Mouse (Mus musculus): ENCODE data around the gene Gm8909.
"Not testable (repeated sequence)": the region's sequence is repeated elsewhere in the genome, so short reads cannot be mapped to it uniquely, and the experiment has no call there.

Gene Gm8909

DNA sequence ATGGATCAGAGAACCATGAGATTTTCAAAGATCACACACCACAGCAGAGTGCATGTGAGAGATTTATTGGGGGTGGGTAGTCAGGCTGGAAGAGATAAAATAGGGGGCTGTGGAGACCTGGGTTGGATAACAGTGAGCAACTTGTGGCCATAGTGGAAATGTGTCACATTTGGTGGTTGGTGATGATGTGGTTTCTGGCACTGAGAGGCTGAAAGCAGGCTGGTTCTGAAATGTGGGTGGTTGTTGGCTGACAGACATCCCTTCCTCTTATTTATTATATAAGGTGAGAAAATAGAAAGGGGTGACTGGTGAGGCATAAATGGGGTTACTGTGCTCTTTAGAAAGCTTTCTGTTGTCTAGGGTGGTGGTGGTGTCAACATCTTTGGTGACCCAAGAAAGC, 1.4 kb upstream of the Gm8909 start:
- H3K4me3 ChIP-seq (replicated peaks; ENCODE audit: low read length) = no peak overlapping the region
- no peaks in the 10 kb centered on the region for H3K36me3 ChIP-seq (ENCODE audit: insufficient read depth, low read length)
- peaks cover 3% of the 10 kb centered on the region for H3K27me3 ChIP-seq (ENCODE audit: insufficient read depth, low read length)
- H3K9me3 ChIP-seq (ENCODE audit: low read length) = no peaks in the 10 kb centered on the region
- TF ChIP-seq CTCF (conservative IDR thresholded peaks at IDR 0.05; ENCODE audit: low read length) (no peak), POU5F1 (IDR thresholded peaks at IDR 0.05; ENCODE audit: borderline replicate concordance, low read length) (no peak), NANOG (IDR thresholded peaks at IDR 0.05; ENCODE audit: borderline replicate concordance, low read length) (no peak)
- no peaks in the 10 kb centered on the region for H3K4me1 ChIP-seq (replicated peaks; ENCODE audit: low read depth, low read length)

DNA sequence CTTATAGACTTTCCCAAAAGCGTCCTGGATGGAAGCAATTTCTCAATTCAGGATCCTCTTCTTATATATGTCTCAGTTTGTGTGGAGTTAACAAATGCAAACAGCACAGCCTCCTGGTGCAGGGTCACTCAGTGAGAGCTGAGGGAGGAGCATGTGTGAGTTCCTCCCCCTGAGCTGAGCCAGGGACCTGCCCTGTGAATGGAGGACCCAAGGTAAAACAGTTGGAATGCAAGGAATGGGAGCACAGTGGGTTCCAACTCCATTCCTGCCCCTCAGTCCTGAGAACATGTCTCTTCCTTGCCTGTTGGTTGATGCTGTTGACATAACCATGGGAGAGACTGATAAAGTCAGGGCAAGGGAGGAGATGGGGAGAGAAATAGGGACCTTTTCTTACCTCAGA, 757 bp upstream of the Gm8909 start:
- H3K27me3 ChIP-seq (ENCODE audit: insufficient read depth, low read length); H3K9me3 ChIP-seq (ENCODE audit: low read length); H3K36me3 ChIP-seq (ENCODE audit: insufficient read depth, low read length); H3K4me3 ChIP-seq (replicated peaks; ENCODE audit: low read length); H3K4me1 ChIP-seq (replicated peaks; ENCODE audit: low read depth, low read length): not testable (repeated sequence)

DNA sequence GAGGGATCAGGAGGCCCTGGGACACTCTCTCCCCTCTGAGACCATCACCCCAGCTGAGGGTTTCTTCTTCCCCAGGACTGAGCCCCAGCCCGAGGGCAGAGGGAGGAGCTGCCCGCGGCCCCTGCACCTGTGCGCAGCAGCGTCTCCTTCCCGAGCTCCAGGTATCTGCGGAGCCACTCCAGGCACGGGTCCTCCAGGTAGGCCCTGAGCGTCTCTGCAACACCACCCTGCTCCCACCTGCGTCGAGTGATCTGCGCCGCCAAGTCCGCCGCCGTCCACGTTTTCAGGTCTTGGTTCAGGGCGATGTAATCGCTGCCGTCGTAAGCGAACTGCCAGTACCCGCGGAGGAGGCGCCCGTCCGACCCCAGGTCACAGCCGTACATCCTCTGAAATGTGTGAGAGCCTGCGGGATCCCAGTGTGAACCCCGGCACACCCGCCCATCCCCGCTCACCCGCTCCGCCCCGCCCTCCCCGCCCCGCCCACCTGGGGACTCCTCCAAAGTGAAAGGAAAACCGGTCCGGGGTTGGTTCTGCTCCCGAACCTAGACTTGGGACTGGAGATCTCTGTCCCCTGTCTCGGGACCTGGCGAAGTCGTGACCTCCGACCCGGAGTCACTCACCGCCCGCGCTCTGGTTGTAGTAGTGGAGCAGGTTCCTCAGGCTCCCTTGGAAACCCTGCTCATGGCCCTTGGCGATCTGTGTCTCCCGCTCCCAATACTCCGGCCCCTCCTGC, 865 bp downstream of the Gm8909 start:
- Histone ChIP-seq H3K36me3 (ENCODE audit: insufficient read depth, low read length) (no peaks in the 10 kb centered on the region), H3K27me3 (ENCODE audit: insufficient read depth, low read length) (peaks cover 4% of the 10 kb centered on the region), H3K4me1 (replicated peaks; ENCODE audit: low read depth, low read length) (no peaks in the 10 kb centered on the region), H3K9me3 (ENCODE audit: low read length) (no peaks in the 10 kb centered on the region), H3K4me3 (replicated peaks; ENCODE audit: low read length) (no peak overlapping the region)
- TF ChIP-seq CTCF (conservative IDR thresholded peaks at IDR 0.05; ENCODE audit: low read length) = no peak
- TF ChIP-seq NANOG (IDR thresholded peaks at IDR 0.05; ENCODE audit: borderline replicate concordance, low read length) = no peak
- TF ChIP-seq POU5F1 (IDR thresholded peaks at IDR 0.05; ENCODE audit: borderline replicate concordance, low read length) = no peak

DNA sequence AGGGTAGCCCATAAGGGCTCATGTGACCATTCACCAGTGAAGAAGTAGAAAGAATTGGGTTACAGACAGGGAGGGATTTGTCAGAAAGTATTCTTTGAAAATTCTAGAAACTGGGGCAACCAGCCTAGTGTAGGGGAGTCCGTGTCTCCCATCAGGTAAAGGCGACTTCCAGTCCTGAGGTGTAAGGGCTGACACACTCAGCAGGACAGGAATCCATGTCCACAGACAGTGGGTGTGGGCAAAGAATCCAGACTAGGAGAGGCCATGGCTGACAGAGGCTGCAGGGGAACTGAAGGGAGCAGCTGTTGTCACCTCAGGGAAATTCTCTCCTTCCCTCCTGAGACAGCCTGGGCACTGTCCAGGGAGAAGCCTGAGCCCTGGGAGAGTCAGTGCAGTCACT, 1.4 kb downstream of the Gm8909 start:
- H3K36me3 ChIP-seq (ENCODE audit: insufficient read depth, low read length) = not testable (repeated sequence)

DNA sequence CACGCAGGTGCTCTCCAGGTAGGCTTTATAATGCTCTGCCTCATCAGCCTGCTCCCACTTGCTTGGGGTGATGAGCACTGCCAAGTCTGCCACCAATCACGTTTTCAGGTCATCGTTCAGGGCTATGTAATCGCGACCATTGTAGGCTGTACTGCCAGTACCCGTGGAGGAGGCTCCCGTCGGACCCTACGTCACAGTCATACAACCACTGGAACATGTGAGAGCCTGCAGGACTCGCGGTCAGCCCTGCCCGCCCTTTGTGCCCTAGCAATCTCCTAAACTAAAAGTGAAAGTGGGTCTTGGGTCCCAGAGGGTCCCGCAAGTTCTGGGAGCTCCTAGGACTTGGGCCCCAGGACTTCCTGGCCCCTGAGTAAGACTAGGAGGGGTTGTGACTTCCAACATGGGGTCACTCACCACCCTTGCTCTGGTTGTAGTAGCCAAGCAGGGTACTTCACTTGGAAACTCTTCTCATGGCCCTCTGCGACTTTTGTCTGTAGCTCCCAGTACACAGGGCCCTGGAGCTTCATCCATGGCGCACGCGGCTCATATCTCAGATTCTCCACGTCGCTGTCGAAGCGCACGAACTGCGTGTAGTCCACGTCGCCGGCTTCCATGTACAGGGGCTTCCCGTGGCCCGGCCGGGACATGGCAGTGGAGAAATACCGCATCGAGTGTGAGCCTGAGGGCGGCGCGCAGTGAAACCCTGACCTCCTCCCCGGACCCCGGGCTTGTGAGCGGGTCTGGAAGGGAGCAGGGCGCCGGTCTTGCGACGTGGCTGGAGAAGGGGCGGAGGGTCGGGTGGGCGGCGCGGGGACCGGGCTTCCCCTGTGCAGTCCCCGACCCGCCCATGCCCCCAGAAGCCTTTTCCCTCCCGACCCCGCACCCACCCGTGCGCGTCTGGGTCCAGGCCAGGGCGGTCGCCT, 6.9 kb downstream of the Gm8909 start:
- Histone ChIP-seq H3K4me3 (replicated peaks; ENCODE audit: low read length) (peak overlapping the region; percentile 55), H3K36me3 (ENCODE audit: insufficient read depth, low read length) (no peaks in the 10 kb centered on the region)
- TF ChIP-seq NANOG (IDR thresholded peaks at IDR 0.05; ENCODE audit: borderline replicate concordance, low read length) (no peak), POU5F1 (IDR thresholded peaks at IDR 0.05; ENCODE audit: borderline replicate concordance, low read length) (no peak), CTCF (conservative IDR thresholded peaks at IDR 0.05; ENCODE audit: low read length) (no peak)

More for the DNA sequence above, 1.4 kb downstream of the Gm8909 start:
- not testable (repeated sequence) for H3K27me3 ChIP-seq (ENCODE audit: insufficient read depth, low read length); H3K4me1 ChIP-seq (replicated peaks; ENCODE audit: low read depth, low read length); H3K9me3 ChIP-seq (ENCODE audit: low read length); H3K4me3 ChIP-seq (replicated peaks; ENCODE audit: low read length)

DNA sequence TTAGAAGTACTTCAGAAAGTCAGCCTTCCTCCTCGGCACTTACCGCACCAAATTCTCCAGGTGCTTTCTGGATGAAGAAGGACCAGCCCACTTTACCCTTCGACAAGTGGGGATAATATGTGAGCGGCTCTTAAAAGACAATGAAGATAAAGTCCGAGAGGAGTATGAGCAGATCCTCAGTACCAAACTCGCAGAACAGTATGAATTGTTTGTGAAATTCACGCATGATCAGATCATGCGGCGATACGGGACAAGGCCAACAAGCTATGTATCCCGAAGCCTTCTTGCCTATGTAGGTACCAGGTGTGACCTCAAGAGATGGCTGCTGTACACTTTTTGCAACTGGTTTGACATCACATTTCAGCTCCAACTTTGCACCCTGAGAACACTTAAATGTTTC, 10.1 kb downstream of the Gm8909 start:
- H3K4me3 ChIP-seq (replicated peaks; ENCODE audit: low read length); H3K27me3 ChIP-seq (ENCODE audit: insufficient read depth, low read length); H3K4me1 ChIP-seq (replicated peaks; ENCODE audit: low read depth, low read length); H3K36me3 ChIP-seq (ENCODE audit: insufficient read depth, low read length); H3K9me3 ChIP-seq (ENCODE audit: low read length): not testable (repeated sequence)

More for the DNA sequence above, 6.9 kb downstream of the Gm8909 start:
- no peaks in the 10 kb centered on the region for H3K9me3 ChIP-seq (ENCODE audit: low read length)
- H3K4me1 ChIP-seq (replicated peaks; ENCODE audit: low read depth, low read length) = no peaks in the 10 kb centered on the region
- H3K27me3 ChIP-seq (ENCODE audit: insufficient read depth, low read length) = peaks cover 9% of the 10 kb centered on the region

DNA sequence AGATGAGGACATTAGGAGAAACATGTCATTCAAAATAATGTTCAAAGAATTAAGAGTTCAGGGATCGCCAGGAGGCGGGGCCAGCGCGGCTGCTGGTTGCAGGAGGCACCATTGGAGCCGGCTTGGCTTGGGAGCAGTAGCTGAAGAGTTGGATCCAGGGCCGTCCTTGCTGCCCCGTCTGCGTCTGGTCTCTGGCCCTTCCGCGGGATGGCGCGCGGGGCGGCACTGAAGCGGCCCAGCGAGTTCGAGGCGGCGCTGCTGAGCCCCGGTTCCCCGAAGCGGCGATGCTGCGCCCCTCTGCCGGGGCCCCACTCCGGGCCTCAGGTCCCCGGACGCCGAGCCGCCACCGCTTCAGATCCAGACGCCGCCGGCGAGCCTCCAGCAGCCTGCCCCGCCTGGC, 10.6 kb downstream of the Gm8909 start:
- H3K9me3 ChIP-seq (ENCODE audit: low read length); H3K4me1 ChIP-seq (replicated peaks; ENCODE audit: low read depth, low read length); H3K36me3 ChIP-seq (ENCODE audit: insufficient read depth, low read length); H3K4me3 ChIP-seq (replicated peaks; ENCODE audit: low read length); H3K27me3 ChIP-seq (ENCODE audit: insufficient read depth, low read length): not testable (repeated sequence)

DNA sequence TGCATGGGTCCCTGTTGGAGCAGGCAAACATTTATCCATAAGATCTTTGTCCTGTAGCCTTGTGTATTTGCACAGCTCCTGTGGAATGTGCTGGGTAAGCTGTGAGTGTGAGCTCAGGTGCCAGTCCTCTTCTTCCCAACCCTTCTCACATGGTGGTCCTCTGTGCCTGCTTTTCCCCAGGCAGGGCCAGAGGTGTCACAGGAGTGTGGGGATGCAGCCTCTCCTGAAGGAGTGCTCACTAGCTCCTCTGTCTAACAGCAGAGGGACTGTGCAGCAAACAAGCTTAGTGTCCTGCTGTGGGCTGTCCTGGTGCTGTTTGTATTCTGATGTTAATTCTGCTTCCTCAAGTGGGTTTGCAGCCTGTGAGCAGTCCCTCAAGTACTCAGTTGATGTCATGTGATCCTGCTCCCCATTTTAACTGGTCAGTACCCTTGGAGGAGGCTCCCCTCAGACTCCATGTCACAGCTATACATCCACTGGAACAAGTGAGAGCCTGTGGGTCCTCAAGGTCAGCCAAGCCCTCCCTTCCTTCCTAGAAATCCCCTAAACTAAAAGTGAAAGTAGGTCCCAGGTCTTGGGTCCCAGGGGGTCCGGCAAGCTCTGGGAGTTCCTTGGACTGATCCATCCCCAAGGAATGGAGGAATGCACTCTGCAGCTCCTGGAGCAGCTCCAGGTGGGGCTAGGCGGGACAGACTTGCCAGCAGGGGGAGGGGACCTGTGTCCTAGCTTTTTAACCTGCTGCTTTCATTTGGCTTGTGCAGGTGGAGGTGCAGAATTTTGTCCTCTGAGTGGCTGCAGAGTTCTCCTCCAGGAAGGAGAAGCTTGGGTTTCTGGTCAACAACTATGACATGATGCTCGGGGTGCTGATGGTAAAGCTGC, 13.8 kb downstream of the Gm8909 start:
- Histone ChIP-seq H3K4me3 (replicated peaks; ENCODE audit: low read length) (no peak overlapping the region), H3K9me3 (ENCODE audit: low read length) (no peaks in the 10 kb centered on the region), H3K36me3 (ENCODE audit: insufficient read depth, low read length) (no peaks in the 10 kb centered on the region), H3K27me3 (ENCODE audit: insufficient read depth, low read length) (no peaks in the 10 kb centered on the region), H3K4me1 (replicated peaks; ENCODE audit: low read depth, low read length) (no peaks in the 10 kb centered on the region)
- no peak for TF ChIP-seq CTCF (conservative IDR thresholded peaks at IDR 0.05; ENCODE audit: low read length)
- TF ChIP-seq NANOG (IDR thresholded peaks at IDR 0.05; ENCODE audit: borderline replicate concordance, low read length) = no peak
- TF ChIP-seq POU5F1 (IDR thresholded peaks at IDR 0.05; ENCODE audit: borderline replicate concordance, low read length) = no peak

DNA sequence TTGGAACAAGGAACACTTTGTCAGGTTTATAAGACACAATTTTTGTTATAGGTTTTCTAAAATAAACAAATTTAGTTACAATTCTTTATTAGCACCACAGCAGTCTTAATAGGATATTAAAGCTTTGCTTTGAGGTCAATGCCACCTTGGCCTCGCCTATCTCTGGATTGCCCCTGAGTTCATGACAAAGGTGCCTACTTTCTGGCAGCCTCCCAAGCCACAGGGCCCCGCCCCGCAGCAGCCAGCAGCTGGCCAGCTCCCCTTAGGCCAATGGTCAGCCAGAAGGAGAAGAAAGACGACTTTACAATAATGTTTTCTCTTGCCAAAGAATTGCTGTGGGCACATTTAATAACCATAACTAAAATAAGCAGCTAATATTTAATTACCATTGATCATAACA, 17.1 kb downstream of the Gm8909 start:
- not testable (repeated sequence) for H3K9me3 ChIP-seq (ENCODE audit: low read length); H3K4me1 ChIP-seq (replicated peaks; ENCODE audit: low read depth, low read length); H3K27me3 ChIP-seq (ENCODE audit: insufficient read depth, low read length); H3K36me3 ChIP-seq (ENCODE audit: insufficient read depth, low read length); H3K4me3 ChIP-seq (replicated peaks; ENCODE audit: low read length)

DNA sequence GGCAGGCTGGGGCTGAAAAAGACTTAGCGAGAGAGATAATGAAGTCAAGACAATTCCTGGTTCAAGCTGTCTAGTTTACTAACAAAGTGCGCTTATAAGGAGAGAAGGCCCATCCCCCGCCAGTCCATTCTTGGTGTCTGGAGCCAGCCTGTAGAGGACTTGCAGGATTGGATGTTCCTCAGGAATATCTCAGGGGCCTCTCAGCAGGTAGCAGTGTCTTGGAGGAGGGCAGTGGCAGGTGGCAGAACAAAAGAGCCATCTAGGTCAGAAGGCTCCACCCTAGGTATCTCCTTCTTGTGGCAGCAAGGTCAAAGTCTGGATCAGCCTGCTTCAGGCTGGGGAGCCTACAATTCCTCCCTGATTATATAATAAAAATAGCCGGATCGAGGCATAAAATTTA, 19.9 kb downstream of the Gm8909 start:
- H3K27me3 ChIP-seq (ENCODE audit: insufficient read depth, low read length); H3K9me3 ChIP-seq (ENCODE audit: low read length); H3K4me3 ChIP-seq (replicated peaks; ENCODE audit: low read length); H3K36me3 ChIP-seq (ENCODE audit: insufficient read depth, low read length); H3K4me1 ChIP-seq (replicated peaks; ENCODE audit: low read depth, low read length): not testable (repeated sequence)

DNA sequence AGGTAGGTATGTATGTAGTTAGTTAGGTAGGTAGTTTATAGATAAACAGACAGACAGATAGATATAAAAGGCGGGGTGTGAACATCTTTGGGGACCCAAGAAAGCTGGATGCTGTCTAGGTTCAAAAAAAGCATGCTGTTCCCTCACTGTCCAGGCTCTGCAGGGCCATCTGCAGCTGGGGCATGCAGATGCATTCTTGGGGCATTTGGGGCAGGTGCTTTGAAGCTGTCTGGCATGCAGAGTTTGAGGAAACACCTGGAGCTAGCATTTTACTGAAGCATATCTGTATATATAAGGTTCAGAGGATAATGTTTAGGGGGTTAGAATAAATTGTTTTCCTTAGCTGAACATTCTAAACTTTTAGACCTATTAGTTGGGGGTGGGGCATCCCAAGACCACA, 21.4 kb downstream of the Gm8909 start:
- H3K4me3 ChIP-seq (replicated peaks; ENCODE audit: low read length); H3K9me3 ChIP-seq (ENCODE audit: low read length); H3K27me3 ChIP-seq (ENCODE audit: insufficient read depth, low read length); H3K36me3 ChIP-seq (ENCODE audit: insufficient read depth, low read length); H3K4me1 ChIP-seq (replicated peaks; ENCODE audit: low read depth, low read length): not testable (repeated sequence)

DNA sequence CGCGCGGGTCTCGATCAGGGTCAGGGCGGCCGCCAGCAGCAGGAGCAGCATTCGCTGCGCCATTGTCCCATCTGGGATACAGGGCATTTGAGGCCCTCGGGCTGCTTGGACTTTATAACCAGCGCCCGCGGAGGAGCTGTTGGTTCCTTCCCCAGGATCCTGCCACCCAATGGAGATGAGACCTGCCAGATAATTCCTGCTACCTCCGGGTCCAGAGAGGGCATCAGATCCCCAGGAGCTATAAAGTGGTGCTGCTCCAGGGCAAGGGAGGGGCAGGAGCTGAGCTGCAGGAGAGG, 22.5 kb downstream of the Gm8909 start:
- peak overlapping the region; percentile 77 for H3K4me3 ChIP-seq (replicated peaks; ENCODE audit: low read length)
- H3K27me3 ChIP-seq (ENCODE audit: insufficient read depth, low read length); H3K4me1 ChIP-seq (replicated peaks; ENCODE audit: low read depth, low read length); H3K9me3 ChIP-seq (ENCODE audit: low read length); H3K36me3 ChIP-seq (ENCODE audit: insufficient read depth, low read length): not testable (repeated sequence)

All from E14TG2a.4 (cell line).